Mouse (Mus musculus): ENCODE data around the gene Adamtsl1. TPM values are rescaled to one million over a fixed set of nuclear protein-coding genes. Genes with fewer than 3 reads are reported as not detected.
A peak's percentile ranks its signal among the peaks of the same experiment; 100 is the strongest.

Adamtsl1 gene
- total RNA-seq, 4 experiments from 2014 or later, result 9.8 to 13.0 (median 11.9) TPM

- DNase-seq (ENCODE audit: low spot score in 2 of 2), result peak; percentile 15 to 23
Measured at GRCm38 (mm10) chr4:86045876-86046275, 531.9 kb downstream of the Adamtsl1 start.

- no peak for DNase-seq (ENCODE audit: low spot score in 2 of 2)
Measured at GRCm38 (mm10) chr4:86046881-86047280, 532.9 kb downstream of the Adamtsl1 start.

- peak; percentile 19 to 41 for DNase-seq (ENCODE audit: low spot score in 2 of 2)
Measured at GRCm38 (mm10) chr4:86053487-86054237, 539.7 kb downstream of the Adamtsl1 start.

- no peak for DNase-seq (ENCODE audit: low spot score in 2 of 2)
Measured at GRCm38 (mm10) chr4:86060614-86061013, 546.6 kb downstream of the Adamtsl1 start.

GRCm38 (mm10) chr4:86068376-86068775, 554.4 kb downstream of the Adamtsl1 start:
- DNase-seq (ENCODE audit: low spot score in 2 of 2), result no peak

GRCm38 (mm10) chr4:86068875-86069718, 555.1 kb downstream of the Adamtsl1 start:
- DNase-seq (ENCODE audit: low spot score in 2 of 2), result no peak

GRCm38 (mm10) chr4:86074871-86075270, 560.9 kb downstream of the Adamtsl1 start:
- no peak for DNase-seq (ENCODE audit: low spot score in 2 of 2)

- no peak for DNase-seq (ENCODE audit: low spot score in 2 of 2)
Measured at GRCm38 (mm10) chr4:86077355-86077754, 563.4 kb downstream of the Adamtsl1 start.

- peak; percentile 10 to 60 for DNase-seq (ENCODE audit: low spot score in 2 of 2)
Measured at GRCm38 (mm10) chr4:86077854-86078253, 563.9 kb downstream of the Adamtsl1 start.

- no peak for DNase-seq (ENCODE audit: low spot score in 2 of 2)
Measured at GRCm38 (mm10) chr4:86087508-86087907, 573.5 kb downstream of the Adamtsl1 start.

GRCm38 (mm10) chr4:86103207-86103606, 589.2 kb downstream of the Adamtsl1 start:
- DNase-seq (ENCODE audit: low spot score in 2 of 2), result no peak

GRCm38 (mm10) chr4:86108325-86108724, 594.4 kb downstream of the Adamtsl1 start:
- no peak for DNase-seq (ENCODE audit: low spot score in 2 of 2)

GRCm38 (mm10) chr4:86119067-86119466, 605.1 kb downstream of the Adamtsl1 start:
- DNase-seq (ENCODE audit: low spot score in 2 of 2), result no peak

GRCm38 (mm10) chr4:86122431-86122830, 608.5 kb downstream of the Adamtsl1 start:
- DNase-seq (ENCODE audit: low spot score in 2 of 2), result no peak

GRCm38 (mm10) chr4:86124374-86124773, 610.4 kb downstream of the Adamtsl1 start:
- peak; percentile 55 to 75 for DNase-seq (ENCODE audit: low spot score in 2 of 2)

- no peak for DNase-seq (ENCODE audit: low spot score in 2 of 2)
Measured at GRCm38 (mm10) chr4:86126636-86127035, 612.7 kb downstream of the Adamtsl1 start.

- no peak for DNase-seq (ENCODE audit: low spot score in 2 of 2)
Measured at GRCm38 (mm10) chr4:86158551-86158950, 644.6 kb downstream of the Adamtsl1 start.

GRCm38 (mm10) chr4:86159362-86159761, 645.4 kb downstream of the Adamtsl1 start:
- DNase-seq (ENCODE audit: low spot score in 2 of 2), result no peak

- DNase-seq (ENCODE audit: low spot score in 2 of 2), result no peak
Measured at GRCm38 (mm10) chr4:86170763-86171162, 656.8 kb downstream of the Adamtsl1 start.

- no peak for DNase-seq (ENCODE audit: low spot score in 2 of 2)
Measured at GRCm38 (mm10) chr4:86171461-86171860, 657.5 kb downstream of the Adamtsl1 start.

GRCm38 (mm10) chr4:86177471-86177870, 663.5 kb downstream of the Adamtsl1 start:
- DNase-seq (ENCODE audit: low spot score in 2 of 2), result no peak

GRCm38 (mm10) chr4:86178116-86178515, 664.1 kb downstream of the Adamtsl1 start:
- no peak for DNase-seq (ENCODE audit: low spot score in 2 of 2)

Measured in layer of hippocampus, adult 8-10 months (tissue).